Mouse (Mus musculus) lung, adult 2 months (tissue): ENCODE measurements around the gene Kcnb1. TPM values are rescaled to one million over a fixed set of nuclear protein-coding genes. Genes with fewer than 3 reads are reported as not detected.

Experiments used
- DNase-seq: peaks from one replicate; pipeline ENCODE4 v3.0.0; 2022
- H3K4me1 ChIP-seq: fragments of 200-500 bp; 2 replicates; pipeline ENCODE4 v1.6.1; 2011; ENCODE audit warnings: low read length; ENCODE audit not compliant: control insufficient read depth, insufficient read depth
- H3K4me3 ChIP-seq: fragments of 200-500 bp; replicated peaks from 2 replicates; pipeline ENCODE3; 2011; ENCODE audit warnings: low read depth, mild to moderate bottlenecking, control low read depth, low read length; ENCODE audit errors: extremely low read depth
- CTCF ChIP-seq: fragments of 200-500 bp; IDR thresholded peaks from 2 replicates; pipeline ENCODE4 v1.5.1; 2011; ENCODE audit warnings: mild to moderate bottlenecking, low read length, control low read depth; ENCODE audit not compliant: insufficient read depth
- POLR2A ChIP-seq: fragments of 200-500 bp; IDR thresholded peaks from 2 replicates; pipeline ENCODE4 v1.6.1; 2011; ENCODE audit warnings: low read depth, mild to moderate bottlenecking, control low read depth, low read length, borderline replicate concordance; ENCODE audit errors: extremely low read depth
- WGBS: fragments of 180-500 bp; shearing (Covaris S2); methylation state at CpG from one replicate; pipeline ENCODE4 v1.1.7; 2018; 5-methylcytosine and 5-hydroxymethylcytosine counted together
- polyA plus RNA-seq: library from polyadenylated mRNA; depleted of rRNA; stranded (reverse); fragments of >200 nt; gene quantifications from 2 replicates; pipeline ENCODE4 v1.2.3, GENCODE M21; 2012

Gene Kcnb1
- polyA plus RNA-seq, 1 experiment = 5.1 TPM

DNA sequence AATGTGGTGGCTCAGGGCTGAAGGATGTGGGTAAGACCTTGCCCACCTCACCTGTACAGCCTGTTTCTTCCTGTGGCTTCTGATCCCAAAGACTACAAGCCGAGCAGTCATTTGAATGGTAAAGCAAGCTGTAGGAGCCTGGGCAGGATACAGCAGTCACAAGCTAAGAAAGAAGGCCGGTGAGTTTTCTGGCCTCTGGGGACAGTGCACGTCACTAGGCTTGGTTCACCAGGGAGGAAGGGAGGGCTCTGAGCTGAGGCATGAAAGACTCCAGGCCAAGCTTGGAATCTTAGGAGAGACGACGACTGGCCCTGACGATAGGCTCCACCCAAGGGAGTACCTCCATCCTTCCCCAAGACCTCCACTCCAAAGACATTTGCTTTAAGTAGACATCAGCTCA, 51.3 kb downstream of the Kcnb1 start:
- no peak for TF ChIP-seq CTCF
- TF ChIP-seq POLR2A = no peak
- no peak for DNase-seq
- Histone ChIP-seq H3K4me1 (no peaks in the 10 kb centered on the region), H3K4me3 (no peak overlapping the region)
- 69% methylated on average over 6 of the region's 6 CpGs for WGBS

DNA sequence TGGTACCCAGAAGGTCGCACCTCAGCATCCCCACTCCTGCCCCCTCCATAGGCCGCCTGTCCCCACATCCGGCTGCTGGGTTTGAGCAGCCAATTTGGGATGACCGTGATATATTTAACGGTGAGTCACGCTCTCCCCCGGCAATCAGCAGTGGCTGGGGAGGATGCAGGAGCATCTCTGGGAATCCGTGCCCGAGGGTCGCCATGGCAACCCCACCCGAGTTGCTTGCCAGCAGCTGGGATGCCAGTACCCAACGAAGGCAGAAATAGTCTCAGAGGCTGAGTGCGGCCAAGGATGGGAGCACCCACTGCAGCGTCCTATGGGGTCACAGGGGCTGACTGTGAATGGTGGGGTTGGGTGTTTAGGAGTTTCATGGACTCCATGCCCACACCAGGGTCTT, 53.0 kb downstream of the Kcnb1 start:
- DNase-seq = no peak
- no peak for TF ChIP-seq POLR2A
- TF ChIP-seq CTCF = no peak
- Histone ChIP-seq H3K4me1 (no peaks in the 10 kb centered on the region), H3K4me3 (no peak overlapping the region)
- 67% methylated on average over 14 of the region's 14 CpGs for WGBS

DNA sequence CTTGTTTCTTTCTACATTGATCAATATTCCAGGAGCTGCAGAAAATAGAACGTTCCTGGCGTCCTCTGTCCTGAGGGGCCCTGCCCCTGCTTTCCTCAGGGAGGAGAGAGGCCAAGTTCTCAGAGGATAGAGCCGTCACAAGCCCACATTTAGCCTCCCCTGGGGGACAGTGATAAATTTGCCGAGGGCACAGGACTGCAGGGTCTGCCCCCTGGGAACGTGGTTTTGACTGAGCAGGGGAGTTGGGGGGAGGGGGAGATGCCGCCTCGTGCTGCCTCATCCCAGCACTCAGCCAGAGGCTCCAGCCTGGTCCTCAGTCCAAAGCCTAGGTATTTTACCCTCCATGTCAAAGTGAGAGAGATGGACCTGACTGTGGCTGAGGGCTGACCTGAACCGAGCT, 57.9 kb downstream of the Kcnb1 start:
- 59% methylated on average over 8 of the region's 8 CpGs for WGBS
- Histone ChIP-seq H3K4me3 (no peak overlapping the region), H3K4me1 (peaks cover 6% of the 10 kb centered on the region)
- DNase-seq = no peak
- no peak for TF ChIP-seq CTCF
- no peak for TF ChIP-seq POLR2A

DNA sequence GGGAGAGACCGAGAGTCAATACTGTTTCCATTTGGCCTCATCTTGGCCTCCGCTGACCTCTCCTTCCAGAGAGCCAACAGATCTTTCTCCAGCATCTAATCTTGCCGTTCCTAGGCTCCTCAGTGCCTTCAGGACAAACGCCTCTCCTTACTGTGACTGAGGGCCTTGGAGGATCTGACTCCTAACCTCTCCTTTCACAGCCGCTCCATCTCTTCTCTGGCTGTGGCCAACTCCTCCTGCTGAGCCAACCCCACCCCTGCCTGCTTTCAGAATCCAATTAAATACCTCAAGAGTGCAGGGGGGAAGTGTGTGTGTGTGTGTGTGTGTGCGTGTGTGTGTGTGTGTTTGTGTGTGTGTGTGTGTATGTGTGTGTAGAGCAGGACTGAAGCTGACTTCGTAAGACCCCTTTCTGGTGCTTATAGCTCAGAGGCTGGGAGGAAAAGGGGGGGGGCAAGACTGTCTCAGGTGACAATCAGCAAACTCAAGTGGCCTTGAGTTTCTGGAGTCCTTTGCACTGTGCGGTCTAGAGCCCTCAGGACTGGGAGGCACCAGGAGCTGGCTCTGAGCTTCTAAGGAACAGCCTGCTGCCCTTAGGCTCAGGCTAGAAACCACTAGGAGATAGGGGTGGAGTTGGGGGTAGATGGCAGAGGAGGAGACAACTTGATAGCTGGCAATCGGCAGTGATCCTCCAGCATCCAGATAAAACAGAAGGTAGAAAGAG, 59.7 kb downstream of the Kcnb1 start:
- DNase-seq = no peak
- Histone ChIP-seq H3K4me1 (peaks cover 6% of the 10 kb centered on the region), H3K4me3 (no peak overlapping the region)
- TF ChIP-seq POLR2A = no peak
- no peak for TF ChIP-seq CTCF
- 34% methylated on average over 9 of the region's 9 CpGs for WGBS

- peak overlapping the region; percentile 49 for H3K4me3 ChIP-seq
- H3K4me1 ChIP-seq = peaks cover 6% of the 10 kb centered on the region
- TF ChIP-seq POLR2A (no peak), CTCF (no peak)
- DNase-seq = no peak
- WGBS = 15% methylated on average over 9 of the region's 9 CpGs
Measured at GRCm38 (mm10) chr2:167129608-167129955, 60.4 kb downstream of the Kcnb1 start.

DNA sequence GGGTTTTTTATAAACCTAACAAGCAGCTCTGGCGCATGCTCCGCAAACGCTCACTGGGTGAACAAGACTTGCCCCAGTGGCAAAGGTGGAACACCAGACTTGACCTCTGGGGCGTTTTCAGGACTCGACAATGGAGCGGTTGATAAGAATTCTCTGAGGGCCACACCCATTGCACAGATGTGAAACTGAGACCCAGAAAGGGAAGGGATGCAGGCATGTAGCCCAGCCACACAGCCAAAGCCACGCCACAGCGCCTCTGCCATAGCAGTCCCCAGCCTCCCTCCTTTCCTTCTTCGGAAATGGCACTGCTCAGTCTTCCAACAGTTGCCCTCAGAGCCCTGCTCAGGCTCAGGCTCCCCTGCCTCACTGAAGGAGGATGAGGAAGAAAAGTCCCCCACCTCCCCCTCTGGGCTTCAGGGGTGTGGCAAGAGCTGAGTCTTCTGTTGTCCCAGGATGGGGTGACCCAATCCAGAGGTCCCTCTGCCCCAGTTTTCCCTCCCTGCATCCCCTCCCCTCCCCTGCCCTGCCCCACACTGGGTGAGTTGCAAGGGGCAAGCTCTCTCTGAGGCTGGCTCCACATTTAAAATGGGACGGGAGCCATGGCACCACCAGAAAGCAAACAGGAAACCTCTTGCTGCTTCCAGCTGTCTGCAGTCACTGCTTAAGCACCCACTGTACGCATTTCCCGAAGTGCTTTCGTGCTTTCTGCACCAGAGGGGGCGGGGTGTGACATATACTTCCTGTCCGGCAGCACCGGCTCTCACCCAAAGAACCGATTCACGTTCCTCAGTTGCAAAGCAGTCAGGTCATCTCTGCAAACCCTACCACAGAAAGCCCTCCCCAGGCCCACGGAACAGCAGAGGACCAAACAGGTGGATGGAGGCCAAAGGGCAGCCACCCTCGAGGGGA, 61.0 kb downstream of the Kcnb1 start:
- H3K4me3 ChIP-seq = peak overlapping the region; percentile 49
- 18% methylated on average over 20 of the region's 20 CpGs for WGBS
- DNase-seq = peak; percentile 45
- H3K4me1 ChIP-seq = peaks cover 6% of the 10 kb centered on the region
- TF ChIP-seq POLR2A = no peak
- TF ChIP-seq CTCF = no peak

- Histone ChIP-seq H3K4me3 (no peak overlapping the region), H3K4me1 (peaks cover 6% of the 10 kb centered on the region)
- no peak for DNase-seq
- 68% methylated on average over 5 of the region's 5 CpGs for WGBS
- TF ChIP-seq CTCF (no peak), POLR2A (no peak)
Measured at GRCm38 (mm10) chr2:167127404-167127803, 62.6 kb downstream of the Kcnb1 start.

- WGBS = 75% methylated on average over 4 of the region's 4 CpGs
- Histone ChIP-seq H3K4me1 (peaks cover 16% of the 10 kb centered on the region), H3K4me3 (no peak overlapping the region)
- TF ChIP-seq POLR2A (no peak), CTCF (no peak)
- DNase-seq = no peak
Measured at GRCm38 (mm10) chr2:167125781-167126180, 64.2 kb downstream of the Kcnb1 start.

DNA sequence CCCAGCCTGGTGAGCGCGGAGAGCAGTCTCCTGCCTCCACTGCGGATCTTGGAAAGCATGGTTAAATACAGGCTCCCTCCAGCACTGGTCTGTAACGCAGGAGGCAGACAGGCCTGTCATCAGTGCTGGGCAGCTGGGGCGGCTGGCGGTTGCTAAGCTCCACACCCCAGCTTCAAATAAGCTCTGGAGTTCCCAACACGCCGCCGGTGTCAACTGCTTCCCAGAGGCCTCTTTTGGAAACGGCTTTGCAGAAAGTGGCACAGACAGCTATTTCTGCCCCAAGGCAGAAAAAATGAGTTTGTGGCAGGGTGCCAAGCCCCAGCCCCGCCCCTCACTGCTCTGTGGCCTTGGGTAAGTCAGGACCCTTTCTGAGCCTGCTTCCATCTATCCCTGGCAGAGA, 66.0 kb downstream of the Kcnb1 start:
- no peak for TF ChIP-seq CTCF
- no peak for TF ChIP-seq POLR2A

GRCm38 (mm10) chr2:167122737-167123136, 67.2 kb downstream of the Kcnb1 start:
- H3K4me1 ChIP-seq = peaks cover 23% of the 10 kb centered on the region
- WGBS = 73% methylated on average over 6 of the region's 6 CpGs
- TF ChIP-seq POLR2A = no peak
- no peak for TF ChIP-seq CTCF
- H3K4me3 ChIP-seq = no peak overlapping the region
- DNase-seq = no peak

More for the DNA sequence above, 66.0 kb downstream of the Kcnb1 start:
- 51% methylated on average over 11 of the region's 11 CpGs for WGBS
- peaks cover 18% of the 10 kb centered on the region for H3K4me1 ChIP-seq
- no peak overlapping the region for H3K4me3 ChIP-seq
- DNase-seq = no peak
